Mouse (Mus musculus) midbrain, embryonic 16.5 days (tissue): Measurements from ENCODE around the gene Leng1. TPM values are rescaled to one million over a fixed set of nuclear protein-coding genes. Genes with fewer than 3 reads are reported as not detected.
"Not testable (repeated sequence)": the region's sequence is repeated elsewhere in the genome, so short reads cannot be mapped to it uniquely, and the experiment has no call there.

Source experiments
- ATAC-seq: fragments of 200-750 bp; cut with Nextera tagmentation; 2 replicates; pipeline ENCODE4 v1.8.0; 2017; ENCODE audit warnings: moderate TSS enrichment
- H3K27ac ChIP-seq: fragments of 300-500 bp; sonication (generic); 2 replicates; pipeline ENCODE4 v1.5.1; 2014; ENCODE audit warnings: mild to moderate bottlenecking, low read length, mixed read lengths
- H3K27me3 ChIP-seq: fragments of 300-500 bp; sonication (generic); 2 replicates; pipeline ENCODE4 v1.6.1; 2014; ENCODE audit warnings: low read depth, low read length, mixed read lengths; ENCODE audit not compliant: control insufficient read depth, insufficient read depth
- H3K36me3 ChIP-seq: fragments of 300-500 bp; sonication (generic); 2 replicates; pipeline ENCODE4 v1.6.1; 2014; ENCODE audit warnings: mild to moderate bottlenecking, low read length, moderate library complexity, mixed read lengths; ENCODE audit not compliant: control insufficient read depth, insufficient read depth
- H3K4me1 ChIP-seq: fragments of 300-500 bp; sonication (generic); 2 replicates; pipeline ENCODE4 v1.6.1; 2014; ENCODE audit warnings: mild to moderate bottlenecking, low read length, mixed read lengths; ENCODE audit not compliant: control insufficient read depth, insufficient read depth
- H3K4me2 ChIP-seq: fragments of 300-500 bp; sonication (generic); 2 replicates; pipeline ENCODE4 v1.6.1; 2014; ENCODE audit warnings: mild to moderate bottlenecking, low read length, mixed read lengths
- H3K4me3 ChIP-seq: fragments of 300-500 bp; sonication (generic); 2 replicates; pipeline ENCODE4 v1.5.1; 2014; ENCODE audit warnings: low read depth, mild to moderate bottlenecking, low read length, moderate library complexity, mixed read lengths
- H3K9ac ChIP-seq: fragments of 300-500 bp; sonication (generic); 2 replicates; pipeline ENCODE4 v1.6.1; 2014; ENCODE audit warnings: low read depth, low read length, mixed read lengths
- H3K9me3 ChIP-seq: fragments of 300-500 bp; sonication (generic); replicated peaks from 2 replicates; pipeline ENCODE4 v1.6.1; 2014; ENCODE audit warnings: mild to moderate bottlenecking, low read length, mixed read lengths; ENCODE audit not compliant: control insufficient read depth, poor library complexity, severe bottlenecking
- WGBS: fragments of 180-500 bp; shearing (Covaris S2); extraction: QIAGEN DNeasy Blood & Tissue Kit; methylation state at CpG from one replicate; pipeline ENCODE4 v1.1.7; 2014; 5-methylcytosine and 5-hydroxymethylcytosine counted together
- polyA plus RNA-seq: library from polyadenylated mRNA; unstranded; fragments of >200 nt; fragmentation: Nextera tagmentation; extraction: Ambion mirVana; gene quantifications from 2 replicates; pipeline ENCODE4 v1.2.1, GENCODE M21; 2015

Gene Leng1
- polyA plus RNA-seq: 12.6 and 13.2 TPM in 2 replicates

DNA sequence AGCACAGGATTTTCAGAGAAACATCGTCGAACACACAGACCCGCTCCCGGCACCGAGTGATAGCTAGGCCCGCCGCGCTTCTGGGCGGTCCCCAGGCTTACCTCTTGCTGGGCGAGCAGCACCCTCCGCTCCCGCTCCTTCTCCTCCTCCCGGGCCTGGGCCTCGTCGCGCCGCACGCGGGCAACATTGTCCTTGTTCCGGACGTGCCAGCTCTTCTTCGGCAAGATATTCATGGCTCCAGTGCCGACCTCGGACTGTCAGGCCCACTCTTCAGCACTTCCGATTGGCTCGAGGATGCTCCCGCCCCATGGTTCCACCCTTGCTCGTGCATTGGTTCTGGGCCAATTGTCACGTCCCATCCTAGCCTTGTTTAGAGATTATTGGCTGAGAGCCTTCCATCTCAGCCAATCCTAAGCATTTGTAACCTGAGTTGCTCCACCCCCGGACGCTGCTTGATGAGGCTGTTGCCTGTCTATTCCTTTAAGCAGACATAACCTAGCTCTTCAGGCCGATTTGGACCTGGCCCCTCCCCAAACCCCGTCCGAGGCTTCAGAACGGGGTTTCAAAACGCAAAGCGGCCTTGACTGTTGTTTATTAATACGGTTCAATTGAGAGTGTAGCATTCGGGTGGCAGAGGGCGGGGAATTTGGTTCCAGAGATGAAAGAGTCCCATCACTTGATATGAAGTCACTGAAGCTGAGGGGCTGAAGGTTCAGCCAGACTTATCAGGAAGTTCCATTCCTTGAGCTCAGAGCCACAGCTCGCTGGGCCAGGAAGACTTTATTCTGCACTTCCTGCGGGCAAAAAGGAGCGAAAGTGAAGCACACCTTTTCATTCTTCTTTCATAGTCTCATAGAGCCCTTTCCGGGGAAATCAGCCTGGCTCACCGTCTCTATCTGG is at the start of gene Leng1:
Gene Leng1 (minus strand): TSS at position 626 of the 900 bp plus-strand sequence.
- ATAC-seq: peak; percentile 99
- Histone ChIP-seq H3K9ac (peak within 1 kb of the TSS; percentile 78), H3K27me3 (no peaks in the 10 kb centered on the region), H3K4me3 (peak within 1 kb of the TSS; percentile 79), H3K9me3 (no peaks in the 10 kb centered on the region), H3K27ac (peak within 1 kb of the TSS; percentile 82), H3K4me1 (peaks cover 21% of the 10 kb centered on the region), H3K4me2 (peak within 1 kb of the TSS; percentile 93), H3K36me3 (peaks cover 6% of the 10 kb centered on the region; the same call in 1 of the 2 replicates)
- WGBS: 5% methylated on average over 45 of the region's 45 CpGs

DNA sequence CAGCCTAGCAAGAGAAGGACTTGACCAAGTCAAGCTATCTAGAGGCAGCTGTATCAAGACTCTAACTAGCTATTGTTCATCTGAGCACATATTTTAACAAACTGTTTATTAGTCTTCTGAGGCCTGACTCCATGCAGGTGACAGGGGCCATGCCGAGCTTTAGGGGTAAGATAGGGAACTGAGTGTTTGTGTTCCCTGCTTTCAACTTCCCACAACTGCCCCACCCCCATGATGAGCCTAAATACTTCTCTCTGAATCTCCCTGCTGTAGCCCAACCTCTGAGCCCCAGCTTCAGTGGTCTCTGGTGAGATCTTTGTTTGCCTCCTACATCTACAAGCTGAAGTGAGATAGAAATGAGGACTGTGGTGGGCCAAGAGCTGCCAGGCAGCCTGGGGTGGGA is 49.6 kb upstream of the Leng1 start:
- WGBS: 76% methylated on average over 1 of the region's 1 CpGs
- no peak for ATAC-seq
- no peaks in the 10 kb centered on the region for H3K9me3 ChIP-seq

DNA sequence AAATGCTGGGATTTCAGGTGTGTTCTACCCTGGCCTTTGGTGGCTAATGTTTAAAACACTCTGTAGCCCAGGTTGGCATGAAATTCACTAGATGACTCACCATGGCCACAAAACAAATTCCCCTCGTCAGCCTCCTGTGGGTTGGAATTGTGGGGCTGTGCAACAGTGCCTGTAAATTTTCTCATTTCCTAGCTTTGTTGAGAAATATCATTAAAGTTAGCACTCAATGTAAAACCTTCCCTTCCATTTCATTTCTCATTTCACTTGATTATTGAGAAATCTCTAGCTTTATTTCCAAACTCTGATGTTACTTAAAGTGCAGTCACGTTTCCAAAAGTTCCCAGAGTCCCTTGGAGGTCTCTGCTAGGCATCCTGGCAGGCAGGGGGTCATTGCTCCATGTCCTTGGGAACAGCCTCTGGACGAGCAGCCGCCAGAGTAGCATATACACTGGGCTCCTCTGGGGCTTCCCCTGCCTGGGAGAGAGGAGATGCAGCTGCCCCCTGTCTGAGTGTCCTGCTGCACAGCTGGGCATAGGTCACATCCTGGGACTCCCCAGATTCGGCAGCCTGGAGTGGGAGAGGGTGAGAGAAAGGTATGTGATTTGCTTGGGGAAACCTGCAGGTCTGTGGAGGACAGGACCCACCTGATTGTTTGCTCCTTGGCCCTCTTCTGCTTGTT is 46.8 kb upstream of the Leng1 start:
- Histone ChIP-seq H3K4me2 (no peak overlapping the region), H3K9me3 (no peaks in the 10 kb centered on the region), H3K4me3 (no peak overlapping the region), H3K27me3 (no peaks in the 10 kb centered on the region), H3K36me3 (no peaks in the 10 kb centered on the region), H3K27ac (no peak overlapping the region), H3K4me1 (no peaks in the 10 kb centered on the region), H3K9ac (no peak overlapping the region)
- ATAC-seq: no peak
- 37% methylated on average over 5 of the region's 5 CpGs for WGBS

More for the DNA sequence above, 49.6 kb upstream of the Leng1 start:
- no peak overlapping the region for H3K4me3 ChIP-seq
- H3K27me3 ChIP-seq: no peaks in the 10 kb centered on the region
- H3K27ac ChIP-seq: no peak overlapping the region
- H3K9ac ChIP-seq: no peak overlapping the region
- no peaks in the 10 kb centered on the region for H3K36me3 ChIP-seq
- H3K4me2 ChIP-seq: no peak overlapping the region
- H3K4me1 ChIP-seq: no peaks in the 10 kb centered on the region

DNA sequence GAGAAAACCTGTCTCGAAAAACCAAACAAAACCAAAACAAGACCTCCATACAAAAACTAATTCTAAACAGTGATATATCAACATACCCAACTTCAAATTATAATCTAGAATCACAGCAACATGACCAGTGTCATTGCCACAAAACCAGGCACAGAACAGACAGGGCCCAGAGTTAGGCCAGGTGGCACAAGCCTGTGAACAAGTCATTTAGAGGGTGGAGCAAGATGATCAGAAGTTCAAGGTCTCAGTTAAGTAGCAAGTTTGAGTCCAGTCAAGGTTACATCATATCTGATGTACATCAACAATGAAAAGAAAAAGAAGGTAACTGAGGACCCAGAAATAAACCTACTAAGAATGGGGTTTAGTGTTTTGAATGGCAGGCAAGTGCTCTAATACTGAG is 43.4 kb upstream of the Leng1 start:
- Histone ChIP-seq H3K36me3 (peaks cover 13% of the 10 kb centered on the region), H3K4me2 (no peak overlapping the region), H3K9me3 (no peaks in the 10 kb centered on the region), H3K27me3 (no peaks in the 10 kb centered on the region), H3K9ac (no peak overlapping the region), H3K27ac (no peak overlapping the region), H3K4me3 (no peak overlapping the region), H3K4me1 (peaks cover 22% of the 10 kb centered on the region)
- WGBS: 77% methylated on average over 1 of the region's 1 CpGs
- ATAC-seq: no peak

DNA sequence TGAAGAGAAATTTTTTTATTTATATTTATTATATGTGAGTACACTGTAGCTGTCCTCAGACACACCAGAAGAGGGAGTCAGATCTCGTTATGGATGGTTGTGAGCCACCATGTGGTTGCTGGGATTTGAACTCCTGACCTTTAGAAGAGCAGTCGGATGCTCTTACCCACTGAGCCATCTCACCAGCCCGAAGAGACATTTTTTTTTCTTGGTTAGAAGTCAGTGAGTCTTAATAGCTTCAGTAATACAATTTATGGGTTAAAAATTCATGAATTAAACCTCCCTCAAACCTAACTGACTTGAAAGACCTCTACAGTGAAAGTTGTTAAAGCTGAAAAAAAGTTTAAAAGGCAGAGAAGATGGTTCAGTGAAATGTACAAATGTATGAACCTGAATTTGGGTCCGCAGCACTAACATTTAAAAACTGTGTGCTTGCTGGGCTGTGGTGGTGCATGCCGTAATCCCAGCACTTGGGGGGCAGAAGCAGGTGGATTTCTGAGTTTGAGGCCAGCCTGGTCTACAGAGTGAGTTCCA is 42.9 kb upstream of the Leng1 start:
- not testable (repeated sequence) for H3K9me3 ChIP-seq, ATAC-seq, H3K9ac ChIP-seq

DNA sequence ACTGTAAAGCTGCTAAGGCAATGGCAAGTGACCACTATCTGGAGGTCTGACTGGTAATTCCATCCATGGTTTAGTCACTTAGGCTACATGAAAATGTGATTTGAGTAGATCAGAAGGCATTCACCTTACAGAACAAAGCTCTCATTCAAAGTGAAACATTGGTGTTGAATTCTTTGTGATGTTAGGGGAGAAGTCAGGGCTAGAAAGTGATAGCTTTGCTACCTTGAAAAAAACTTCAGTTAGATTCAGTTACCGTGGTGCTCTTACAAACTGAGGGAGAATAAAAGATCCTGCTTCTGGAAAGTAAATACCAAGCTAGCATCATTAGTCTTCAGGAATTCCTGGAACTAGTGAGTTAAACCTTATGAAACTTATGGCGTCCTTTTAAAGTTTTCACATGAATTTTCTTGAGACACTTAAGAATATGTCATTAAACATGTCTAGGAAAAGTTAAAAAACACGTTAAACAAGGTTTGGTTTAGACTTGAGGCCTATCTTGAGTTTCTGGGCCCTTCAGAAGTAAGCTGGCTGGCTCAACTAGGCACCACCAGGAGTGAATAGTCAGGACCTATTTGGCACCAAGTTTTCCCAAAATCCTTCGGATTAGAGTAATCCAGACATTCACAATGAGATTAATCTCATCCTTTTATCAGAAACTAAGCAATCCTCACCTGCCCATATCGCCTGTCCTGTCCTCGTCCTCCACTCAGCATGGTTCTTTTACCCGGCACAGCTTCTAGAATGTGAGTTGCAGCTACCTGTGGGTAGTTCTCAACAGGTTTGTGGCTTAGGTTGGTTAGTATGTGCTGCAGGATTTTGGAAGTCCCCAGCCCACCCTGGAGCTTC is 42.2 kb upstream of the Leng1 start:
- H3K4me3 ChIP-seq: no peak overlapping the region
- no peaks in the 10 kb centered on the region for H3K27me3 ChIP-seq
- H3K9me3 ChIP-seq: no peaks in the 10 kb centered on the region
- peaks cover 25% of the 10 kb centered on the region for H3K4me1 ChIP-seq
- 24% methylated on average over 7 of the region's 7 CpGs for WGBS
- no peak overlapping the region for H3K9ac ChIP-seq
- H3K36me3 ChIP-seq: peaks cover 13% of the 10 kb centered on the region
- no peak overlapping the region for H3K4me2 ChIP-seq
- no peak overlapping the region for H3K27ac ChIP-seq
- no peak for ATAC-seq

More for the DNA sequence above, 42.9 kb upstream of the Leng1 start:
- not testable (repeated sequence) for H3K27ac ChIP-seq, H3K27me3 ChIP-seq, H3K4me2 ChIP-seq, H3K4me3 ChIP-seq
- Histone ChIP-seq H3K4me1 (peaks cover 22% of the 10 kb centered on the region), H3K36me3 (peaks cover 13% of the 10 kb centered on the region)
- WGBS: 36% methylated on average over 5 of the region's 5 CpGs

DNA sequence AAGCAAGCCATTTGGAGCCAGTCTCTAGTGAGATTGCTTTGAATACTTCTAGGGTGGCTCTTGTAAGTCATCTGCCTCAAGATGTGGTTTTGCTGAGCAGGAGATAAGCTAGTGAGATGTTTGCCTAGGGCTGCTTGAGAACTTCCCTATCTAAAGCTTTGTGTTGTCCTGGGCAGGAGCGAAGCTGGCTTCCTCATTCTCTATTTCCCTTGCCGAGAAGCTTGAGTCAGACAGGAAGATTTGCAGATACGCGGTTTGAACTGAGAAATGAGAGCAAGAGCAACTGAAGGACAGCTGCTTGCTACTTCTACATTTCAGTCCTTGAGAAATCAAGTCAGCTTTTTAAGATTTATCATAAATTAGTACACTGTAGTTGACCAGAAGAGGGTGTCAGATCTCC is 41.4 kb upstream of the Leng1 start:
- H3K4me2 ChIP-seq: no peak overlapping the region
- peaks cover 25% of the 10 kb centered on the region for H3K4me1 ChIP-seq
- H3K9me3 ChIP-seq: no peaks in the 10 kb centered on the region
- ATAC-seq: no peak
- H3K27ac ChIP-seq: no peak overlapping the region
- H3K27me3 ChIP-seq: no peaks in the 10 kb centered on the region
- H3K9ac ChIP-seq: no peak overlapping the region
- H3K36me3 ChIP-seq: peaks cover 13% of the 10 kb centered on the region
- 71% methylated on average over 4 of the region's 4 CpGs for WGBS
- no peak overlapping the region for H3K4me3 ChIP-seq

DNA sequence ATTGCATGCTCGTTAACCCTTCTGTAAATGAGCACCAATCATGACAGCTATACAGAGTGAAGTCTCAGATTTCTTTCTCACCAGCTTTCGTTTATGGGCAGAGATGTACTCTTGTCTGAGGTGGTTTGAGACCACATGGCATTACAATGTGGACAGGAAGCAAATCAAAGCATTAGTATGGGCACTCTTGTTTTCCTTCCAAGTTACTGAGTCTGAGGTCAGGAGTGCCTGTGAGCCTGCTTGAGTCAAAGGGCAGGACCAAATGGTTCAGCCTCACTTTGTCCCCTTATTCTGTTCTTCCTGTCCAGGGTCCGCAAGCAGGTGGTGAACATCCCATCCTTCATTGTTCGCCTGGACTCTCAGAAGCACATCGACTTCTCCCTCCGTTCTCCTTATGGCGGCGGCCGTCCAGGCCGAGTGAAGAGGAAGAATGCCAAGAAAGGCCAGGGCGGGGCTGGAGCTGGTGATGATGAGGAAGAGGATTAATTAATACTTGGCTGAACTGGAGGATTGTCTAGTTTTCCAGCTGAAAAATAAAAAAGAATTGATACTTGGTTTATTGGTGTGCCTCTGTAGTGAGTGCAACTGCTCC is 40.8 kb upstream of the Leng1 start:
- no peak overlapping the region for H3K27ac ChIP-seq
- no peak for ATAC-seq
- peaks cover 13% of the 10 kb centered on the region for H3K36me3 ChIP-seq
- peaks cover 25% of the 10 kb centered on the region for H3K4me1 ChIP-seq
- peak overlapping the region; percentile 83; the same call in 1 of the 2 replicates for H3K4me3 ChIP-seq
- H3K4me2 ChIP-seq: peak overlapping the region; percentile 89
- no peaks in the 10 kb centered on the region for H3K9me3 ChIP-seq
- peak overlapping the region; percentile 81 for H3K9ac ChIP-seq
- no peaks in the 10 kb centered on the region for H3K27me3 ChIP-seq
- WGBS: 55% methylated on average over 11 of the region's 11 CpGs
